Mouse (Mus musculus): ENCODE measurements around the gene Myl12a.

Gene Myl12a

GRCm38 (mm10) chr17:71010646-71011242 is 8.1 kb upstream of the Myl12a start:
- DNase-seq (ENCODE audit: low spot score): no peak

- DNase-seq (ENCODE audit: low spot score): no peak
These were observed 7.1 kb upstream of the Myl12a start for GRCm38 (mm10) chr17:71009751-71010150.

GRCm38 (mm10) chr17:71008676-71009075 is 6.0 kb upstream of the Myl12a start:
- no peak for DNase-seq (ENCODE audit: low spot score)

GRCm38 (mm10) chr17:71006976-71007375 is 4.3 kb upstream of the Myl12a start:
- no peak for DNase-seq (ENCODE audit: low spot score)

GRCm38 (mm10) chr17:71004186-71004960 is 1.7 kb upstream of the Myl12a start:
- no peak for DNase-seq (ENCODE audit: low spot score)

GRCm38 (mm10) chr17:71003721-71004120 is 1.0 kb upstream of the Myl12a start:
- DNase-seq (ENCODE audit: low spot score): no peak

GRCm38 (mm10) chr17:71003112-71003511 is 434 bp upstream of the Myl12a start:
- no peak for DNase-seq (ENCODE audit: low spot score)

- DNase-seq (ENCODE audit: low spot score): peak; percentile 96
These were observed 466 bp downstream of the Myl12a start, which contains the start of gene Myom1 for GRCm38 (mm10) chr17:71002081-71002743. Gene Myom1, plus strand, starts transcription at chr17:71002633.

GRCm38 (mm10) chr17:71001699-71002080 is 988 bp downstream of the Myl12a start:
- no peak for DNase-seq (ENCODE audit: low spot score)

- DNase-seq (ENCODE audit: low spot score): no peak
These were observed 1.6 kb downstream of the Myl12a start for GRCm38 (mm10) chr17:71001067-71001466.

- DNase-seq (ENCODE audit: low spot score): no peak
These were observed 2.4 kb downstream of the Myl12a start for GRCm38 (mm10) chr17:71000255-71000654.

GRCm38 (mm10) chr17:70999187-70999586 is 3.5 kb downstream of the Myl12a start:
- DNase-seq (ENCODE audit: low spot score): no peak

- DNase-seq (ENCODE audit: low spot score): no peak
These were observed 4.2 kb downstream of the Myl12a start for GRCm38 (mm10) chr17:70998400-70998975.

GRCm38 (mm10) chr17:70997836-70998235 is 4.8 kb downstream of the Myl12a start:
- no peak for DNase-seq (ENCODE audit: low spot score)

- no peak for DNase-seq (ENCODE audit: low spot score)
These were observed 7.1 kb downstream of the Myl12a start for GRCm38 (mm10) chr17:70995551-70995950.

- no peak for DNase-seq (ENCODE audit: low spot score)
These were observed 8.0 kb downstream of the Myl12a start for GRCm38 (mm10) chr17:70994671-70995070.

GRCm38 (mm10) chr17:70993385-70993807 is 9.3 kb downstream of the Myl12a start:
- DNase-seq (ENCODE audit: low spot score): no peak

- no peak for DNase-seq (ENCODE audit: low spot score)
These were observed 10.0 kb downstream of the Myl12a start for GRCm38 (mm10) chr17:70992662-70993061.

GRCm38 (mm10) chr17:70991706-70992625 is 10.7 kb downstream of the Myl12a start:
- DNase-seq (ENCODE audit: low spot score): no peak

GRCm38 (mm10) chr17:70990403-70991303 is 12.0 kb downstream of the Myl12a start:
- DNase-seq (ENCODE audit: low spot score): peak; percentile 78
